Mouse (Mus musculus) small intestine, adult 2 months (tissue): ENCODE data around the gene Gm12394. TPM values are rescaled to one million over a fixed set of nuclear protein-coding genes. Genes with fewer than 3 reads are reported as not detected.
"Not testable (repeated sequence)": the region's sequence is repeated elsewhere in the genome, so short reads cannot be mapped to it uniquely, and the experiment has no call there.

Experiments
- H3K27ac ChIP-seq: fragments of 200-500 bp; 2 replicates; pipeline ENCODE4 v1.5.1; 2012; ENCODE audit warnings: low read depth, low read length, control low read depth, inconsistent platforms; ENCODE audit not compliant: insufficient read depth
- H3K27me3 ChIP-seq: fragments of 200-500 bp; 2 replicates; pipeline ENCODE4 v1.6.1; 2012; ENCODE audit warnings: mild to moderate bottlenecking, moderate library complexity, low read length, inconsistent platforms; ENCODE audit not compliant: control insufficient read depth, insufficient read depth
- H3K36me3 ChIP-seq: fragments of 200-500 bp; 2 replicates; pipeline ENCODE4 v1.6.1; 2012; ENCODE audit warnings: mild to moderate bottlenecking, low read length, control low read depth, inconsistent platforms; ENCODE audit not compliant: control insufficient read depth, insufficient read depth
- H3K4me1 ChIP-seq: fragments of 200-500 bp; 2 replicates; pipeline ENCODE4 v1.6.1; 2012; ENCODE audit warnings: low read length, inconsistent platforms, mixed read lengths; ENCODE audit not compliant: control insufficient read depth, insufficient read depth, insufficient read length
- H3K4me3 ChIP-seq: fragments of 200-500 bp; 2 replicates; pipeline ENCODE4 v1.5.1; 2012; ENCODE audit warnings: low read depth, mild to moderate bottlenecking, control low read depth, inconsistent platforms, low read length, moderate library complexity
- WGBS: fragments of 180-500 bp; shearing (Covaris S2); methylation state at CpG from one replicate; pipeline ENCODE4 v1.1.7; 2018; 5-methylcytosine and 5-hydroxymethylcytosine counted together
- polyA plus RNA-seq: library from polyadenylated mRNA; depleted of rRNA; stranded (reverse); fragments of >200 nt; gene quantifications from 2 replicates; pipeline ENCODE4 v1.2.3, GENCODE M21; 2012; rRNA removed

Gene Gm12394
- polyA plus RNA-seq, 1 experiment, result not detected

- not testable (repeated sequence) for H3K4me3 ChIP-seq, H3K4me1 ChIP-seq, H3K27ac ChIP-seq, H3K36me3 ChIP-seq, H3K27me3 ChIP-seq
- no CpG with 5 or more reads among the region's 5 CpGs for WGBS
Measured at GRCm38 (mm10) chr4:42773893-42774292, 82.7 kb downstream of the Gm12394 start, which contains the start of gene Ccl21a. TSS of gene Ccl21a (minus strand) at chr4:42773993.

- not testable (repeated sequence) for H3K4me3 ChIP-seq, H3K4me1 ChIP-seq, H3K27ac ChIP-seq, H3K36me3 ChIP-seq, H3K27me3 ChIP-seq
- WGBS, result no CpG with 5 or more reads among the region's 6 CpGs
Measured at GRCm38 (mm10) chr4:42756477-42756876, 100.1 kb downstream of the Gm12394 start, which contains the start of gene Ccl19. TSS of gene Ccl19 (minus strand) at chr4:42756577.

- H3K27me3 ChIP-seq, H3K27ac ChIP-seq, H3K36me3 ChIP-seq, H3K4me3 ChIP-seq, H3K4me1 ChIP-seq: not testable (repeated sequence)
- no CpG with 5 or more reads among the region's 13 CpGs for WGBS
Measured at GRCm38 (mm10) chr4:42735245-42735644, 121.3 kb downstream of the Gm12394 start, which contains the start of gene 4930578G10Rik. TSS of gene 4930578G10Rik (plus strand) at chr4:42735545.

Other genes starting within 250 kb of the Gm12394 start
- 0.57 TPM in 1 of 2 replicates, not detected in the other for gene Gm10591, start 244.6 kb downstream of the Gm12394 start, polyA plus RNA-seq
- gene Gm2564, start 227.1 kb downstream of the Gm12394 start, polyA plus RNA-seq, result 0.61 and 1.3 TPM in 2 replicates
- gene Ccl27b, start 201.5 kb downstream of the Gm12394 start, polyA plus RNA-seq, result not detected in 2 replicates
- gene Il11ra2, start 194.9 kb downstream of the Gm12394 start, polyA plus RNA-seq, result not detected in 2 replicates
- not detected in 2 replicates for gene 4930578G10Rik, start 121.2 kb downstream of the Gm12394 start, polyA plus RNA-seq
- gene Ccl19, start 100.2 kb downstream of the Gm12394 start, polyA plus RNA-seq, result 6.3 and 7.7 TPM in 2 replicates
- 31.7 and 33.1 TPM in 2 replicates for gene Ccl21a, start 82.8 kb downstream of the Gm12394 start, polyA plus RNA-seq
- gene Fam205a1, start 2.9 kb downstream of the Gm12394 start, polyA plus RNA-seq, result not detected in 2 replicates
- gene Fam205c, start 17.5 kb upstream of the Gm12394 start, polyA plus RNA-seq, result not detected in 2 replicates
- gene Phf24, start 59.9 kb upstream of the Gm12394 start, polyA plus RNA-seq, result 0.37 and 0.46 TPM in 2 replicates
- gene Dnajb5, start 93.0 kb upstream of the Gm12394 start, polyA plus RNA-seq, result 4.2 and 6.5 TPM in 2 replicates
- not detected in 2 replicates for gene 1700022I11Rik, start 112.8 kb upstream of the Gm12394 start, polyA plus RNA-seq
- gene Vcp, start 143.7 kb upstream of the Gm12394 start, polyA plus RNA-seq, result 44.3 and 78.2 TPM in 2 replicates
- 3.9 and 9.5 TPM in 2 replicates for gene Fancg, start 153.7 kb upstream of the Gm12394 start, polyA plus RNA-seq
- gene Pigo, start 169.0 kb upstream of the Gm12394 start, polyA plus RNA-seq, result 20.0 and 30.6 TPM in 2 replicates
- gene Stoml2, start 174.9 kb upstream of the Gm12394 start, polyA plus RNA-seq, result 38.7 and 62.8 TPM in 2 replicates
- 36.1 and 70.5 TPM in 2 replicates for gene Fam214b, start 189.4 kb upstream of the Gm12394 start, polyA plus RNA-seq
- 5.5 and 7.0 TPM in 2 replicates for gene Unc13b, start 202.2 kb upstream of the Gm12394 start, polyA plus RNA-seq